Mouse (Mus musculus) regulatory T cell (primary cell): ENCODE measurements around the gene Nkx2-5.

Experiments
- in situ Hi-C: fragments of 300-600 bp; cut with MboI, MseI; formaldehyde crosslinking; loops from one replicate; pipeline ENCODE4 v1.15.1; 2025; ENCODE audit warnings: high pct_unique_total_duplicates

Gene Nkx2-5

DNA sequence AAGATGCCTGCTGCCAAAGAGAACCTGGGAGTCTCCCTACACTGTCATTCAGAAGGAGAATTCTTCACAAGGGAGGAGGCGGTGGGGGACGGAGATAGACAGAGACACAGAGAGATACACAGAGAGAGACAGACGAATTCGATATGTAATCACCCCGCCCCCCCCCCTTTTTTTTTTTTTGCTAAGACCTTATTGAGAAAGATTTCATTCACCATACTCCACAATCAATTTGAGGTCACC, at the start of gene Nkx2-5:
TSS of gene Nkx2-5 (minus strand) at position 101 of the 240 bp plus-strand sequence.
- in situ Hi-C loops = no loop called here

DNA sequence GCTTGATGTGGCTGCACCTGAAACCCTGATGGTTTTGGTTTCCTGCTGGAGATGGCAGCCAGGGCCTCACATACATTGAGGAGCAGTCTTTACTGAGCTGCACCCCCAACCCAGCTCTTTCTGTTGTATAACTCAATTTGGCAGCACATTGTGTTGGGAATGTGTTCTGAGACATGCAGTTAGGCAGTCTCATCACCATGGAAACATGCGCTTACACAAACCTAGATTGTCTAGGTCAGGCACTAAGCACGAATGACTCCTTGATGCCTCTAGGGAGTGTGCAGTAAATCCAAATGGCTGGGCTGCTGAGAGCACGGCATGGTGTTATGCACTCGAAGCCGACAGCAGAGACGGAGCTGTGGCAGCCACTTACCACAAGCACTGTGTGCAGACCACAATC, 49.5 kb upstream of the Nkx2-5 start:
- in situ Hi-C loops = no loop called here

DNA sequence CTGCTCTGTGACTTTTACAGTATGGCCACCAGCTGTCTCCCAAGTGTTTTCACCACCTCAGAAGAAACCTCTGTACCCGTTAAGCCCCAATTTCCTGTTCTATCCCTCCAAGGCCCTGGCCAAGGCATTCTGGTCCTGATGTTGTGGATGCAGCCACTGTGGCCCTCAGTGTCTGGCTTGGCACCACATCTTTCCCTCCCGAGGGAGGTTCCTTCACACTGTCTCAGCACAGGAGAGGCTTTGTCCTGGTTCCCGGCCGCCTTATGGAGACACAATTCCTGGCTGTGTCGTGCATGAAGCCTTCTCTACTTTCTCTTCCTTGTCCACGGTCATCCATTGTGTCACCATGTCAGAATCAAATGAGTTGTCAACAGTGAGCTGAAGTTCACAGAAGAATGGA, 48.7 kb upstream of the Nkx2-5 start:
- in situ Hi-C loops = no loop called here

DNA sequence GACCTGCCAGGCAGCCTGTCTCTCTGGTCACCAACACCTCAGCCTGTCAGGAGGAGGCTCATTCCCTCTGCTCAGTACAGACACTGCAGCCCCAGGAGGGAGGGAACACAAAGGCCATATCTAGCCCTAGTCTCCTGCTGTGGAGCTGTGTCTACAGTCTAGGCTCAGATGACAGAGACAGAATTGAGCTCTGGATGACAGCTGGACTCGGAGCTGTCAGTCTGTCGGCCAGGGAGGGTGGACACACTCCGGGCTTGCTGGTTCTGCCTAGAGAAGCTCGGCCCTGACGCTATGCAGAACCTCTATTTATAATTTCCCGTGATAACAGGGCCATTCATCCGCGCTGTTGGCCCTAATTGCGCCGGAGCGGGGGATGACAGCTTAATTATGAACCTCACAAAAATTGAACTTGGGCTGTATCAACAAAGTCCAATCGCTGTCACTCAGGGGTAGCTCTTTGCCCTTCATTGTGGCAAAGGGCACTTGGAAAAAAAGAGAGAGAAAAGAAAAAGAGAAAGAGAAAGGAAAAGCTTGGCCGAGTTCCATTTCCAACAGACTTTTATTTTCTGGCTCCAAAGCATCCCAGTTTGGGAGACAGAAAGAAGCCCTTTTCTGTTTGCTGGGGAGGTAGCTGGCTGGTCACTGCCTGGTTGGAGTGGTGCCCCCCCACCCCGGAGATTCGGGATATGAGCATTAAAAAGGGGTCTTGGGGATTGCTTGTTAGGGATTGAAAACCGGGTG, 48.0 kb upstream of the Nkx2-5 start:
- in situ Hi-C loops = no loop called here

DNA sequence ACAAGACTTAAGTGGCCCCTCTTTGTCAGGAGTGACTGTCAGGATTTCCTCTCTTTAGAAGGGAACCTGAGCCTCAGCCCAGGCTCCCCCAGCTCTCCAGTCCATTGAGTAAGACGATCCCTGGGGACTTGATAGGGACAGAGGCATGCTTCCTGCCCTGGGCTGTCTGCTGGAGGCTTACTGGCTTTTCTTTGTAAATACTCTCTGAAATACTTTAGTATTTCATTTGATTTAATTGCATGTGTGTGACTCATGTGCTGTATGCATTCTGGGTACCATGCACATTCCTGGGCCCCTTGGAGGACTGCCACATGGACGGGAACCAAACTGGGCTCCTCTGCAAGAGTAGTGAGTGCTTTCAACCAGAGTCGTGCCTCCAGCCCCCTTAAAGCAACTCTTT, 43.1 kb upstream of the Nkx2-5 start:
- in situ Hi-C loops = no loop called here

DNA sequence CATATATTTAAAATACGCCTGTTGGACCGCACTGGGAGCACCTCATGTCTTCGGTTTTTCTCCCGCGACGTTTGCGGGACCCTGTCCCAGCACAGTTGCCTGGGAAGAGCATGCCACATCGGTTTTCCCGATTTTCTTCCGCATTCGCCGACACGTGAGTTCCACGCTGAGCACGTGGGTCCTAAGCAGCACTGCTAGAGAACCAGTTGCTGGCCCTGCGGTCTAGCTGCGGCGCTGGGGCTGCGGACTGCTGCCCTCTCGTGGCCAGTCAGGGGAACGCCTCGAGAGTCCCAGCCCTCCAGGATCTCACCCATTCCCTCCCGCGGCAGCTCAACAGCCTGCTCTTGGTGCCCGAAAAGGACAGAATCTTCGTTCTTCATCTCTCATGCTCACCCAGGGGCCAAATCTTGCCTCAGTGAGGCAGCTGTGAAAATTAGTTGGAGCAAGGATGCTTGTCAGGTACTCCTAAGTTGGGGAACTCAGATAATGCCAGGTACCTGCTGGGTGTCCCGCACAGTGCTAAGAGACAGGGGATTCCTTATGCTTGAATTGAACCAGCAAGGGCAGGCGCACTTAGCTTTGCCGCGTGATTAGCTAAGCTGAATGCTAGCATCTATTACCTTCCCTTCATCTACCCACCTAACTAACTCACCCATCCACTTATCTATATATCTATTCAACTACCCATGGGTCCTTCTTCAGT, 41.4 kb upstream of the Nkx2-5 start:
- in situ Hi-C loops = no loop called here

DNA sequence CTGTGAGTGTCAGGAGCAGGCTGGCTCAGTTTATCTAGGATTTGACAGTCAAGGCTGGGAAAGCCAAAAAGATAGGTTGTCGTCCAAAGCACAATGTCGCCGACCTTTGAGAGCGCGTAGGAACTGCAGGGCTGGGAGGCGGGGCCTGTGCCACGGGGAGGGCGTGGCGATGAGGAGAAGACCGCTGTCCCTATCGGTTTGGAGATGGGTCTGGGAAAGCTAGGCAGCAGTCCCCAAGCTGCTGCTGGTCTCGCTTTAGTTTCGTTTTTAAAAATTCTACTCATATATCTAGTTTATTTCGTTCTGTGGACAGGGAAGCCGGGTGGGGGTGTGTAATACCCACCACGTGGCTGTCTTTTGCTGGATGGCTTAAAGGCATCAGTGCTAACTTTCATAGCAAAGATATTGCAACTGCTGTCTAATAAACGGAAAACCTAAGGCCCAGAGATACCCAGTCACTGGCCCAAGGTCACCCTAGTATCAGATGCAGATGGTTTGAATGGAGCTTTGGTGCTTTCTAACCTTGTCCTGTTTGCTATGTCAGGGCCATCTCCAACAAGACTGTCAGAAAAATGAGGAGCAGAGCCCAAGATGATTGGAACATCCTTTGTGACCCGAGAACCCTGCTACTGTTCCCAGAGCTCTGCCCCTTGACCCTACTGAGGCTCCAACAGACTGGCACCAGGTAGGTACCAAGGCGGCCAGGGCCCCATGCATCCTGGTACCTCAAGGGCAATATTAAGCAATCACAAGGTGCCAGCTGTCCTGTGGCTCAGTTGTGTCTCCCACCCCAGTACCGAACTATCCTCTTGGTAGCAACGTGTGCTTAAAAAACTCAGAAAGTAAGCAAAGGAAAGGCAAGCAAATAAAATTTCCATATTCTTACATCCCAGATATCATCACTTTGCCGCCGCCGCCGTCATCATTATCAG, 40.5 kb upstream of the Nkx2-5 start:
- in situ Hi-C loops = no loop called here

DNA sequence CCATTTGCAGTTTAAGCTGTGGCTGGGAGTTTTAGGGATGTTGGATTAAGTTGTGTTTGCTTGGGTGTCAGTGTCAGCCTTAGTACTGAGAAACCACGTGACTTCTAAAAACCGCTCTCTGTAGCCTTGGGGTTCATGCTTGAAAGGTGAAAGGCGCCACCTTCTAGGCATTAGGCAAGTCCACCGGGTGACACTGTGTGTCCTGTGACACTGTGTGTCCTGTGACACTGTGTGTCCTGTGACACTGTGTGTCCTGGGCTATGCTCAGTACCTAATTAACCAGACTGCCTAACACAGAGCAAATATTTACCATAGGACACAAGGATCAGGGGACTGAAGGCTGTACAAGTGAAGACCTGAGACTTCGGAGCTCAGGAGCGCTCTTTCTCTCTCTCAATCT, 38.8 kb upstream of the Nkx2-5 start:
- in situ Hi-C loops = no loop called here

DNA sequence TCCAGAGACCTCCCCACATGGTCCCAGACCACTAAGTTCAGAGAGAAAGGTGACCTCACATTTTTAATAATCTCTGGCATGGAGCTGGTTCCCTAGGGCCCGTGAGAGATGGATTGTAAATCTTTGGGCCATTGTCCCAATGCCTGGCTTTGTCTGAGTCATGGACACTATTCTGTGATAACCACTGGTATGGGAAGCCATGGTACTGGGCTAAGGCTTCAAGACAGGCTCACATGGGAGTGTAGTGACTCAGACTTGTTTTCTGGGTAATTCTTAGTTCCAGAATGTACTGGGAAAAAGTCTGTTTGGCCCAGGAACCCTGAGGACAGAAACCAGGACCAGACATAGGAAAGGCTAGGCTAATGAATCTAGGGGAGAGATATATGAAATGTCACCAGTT, 37.9 kb upstream of the Nkx2-5 start:
- in situ Hi-C loops = no loop called here

DNA sequence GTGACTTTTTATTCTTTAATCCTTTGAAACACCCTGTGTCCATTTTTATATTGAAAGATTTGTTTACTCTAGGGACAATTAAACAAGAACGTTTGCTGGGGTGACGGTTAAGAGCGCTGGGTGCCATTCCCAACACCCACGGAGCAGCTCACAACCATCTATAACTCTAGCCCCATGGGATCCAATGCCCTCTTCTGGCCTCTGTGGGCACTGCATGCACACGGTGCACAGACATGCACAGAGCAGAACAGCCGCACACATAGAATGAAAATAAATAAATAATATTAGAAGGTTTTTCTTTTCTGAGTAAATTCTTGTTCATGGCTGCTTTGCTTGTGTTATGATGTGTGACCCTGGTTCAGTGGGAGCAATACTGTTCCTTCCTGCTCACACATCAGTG, 34.4 kb upstream of the Nkx2-5 start:
- in situ Hi-C loops = no loop called here

DNA sequence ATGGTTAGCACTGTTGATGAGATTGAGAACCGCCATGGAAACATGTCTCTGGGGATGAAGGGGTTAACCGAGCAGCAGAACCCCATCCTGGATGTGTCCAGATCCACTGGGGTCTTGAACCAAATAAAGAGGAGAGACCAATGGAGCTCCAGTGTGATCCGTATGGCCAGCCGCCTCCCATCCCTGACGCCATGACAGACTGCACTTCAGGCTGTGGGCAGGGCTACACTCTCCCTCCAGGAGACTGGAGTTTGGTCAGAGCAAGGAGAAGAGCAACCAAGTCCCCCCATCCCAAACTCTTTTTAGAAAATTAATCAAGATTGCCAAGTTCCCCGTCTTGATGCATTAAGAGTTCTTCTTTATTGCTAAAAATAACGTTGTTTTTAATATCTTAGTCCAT, 33.1 kb upstream of the Nkx2-5 start:
- in situ Hi-C loops = no loop called here

DNA sequence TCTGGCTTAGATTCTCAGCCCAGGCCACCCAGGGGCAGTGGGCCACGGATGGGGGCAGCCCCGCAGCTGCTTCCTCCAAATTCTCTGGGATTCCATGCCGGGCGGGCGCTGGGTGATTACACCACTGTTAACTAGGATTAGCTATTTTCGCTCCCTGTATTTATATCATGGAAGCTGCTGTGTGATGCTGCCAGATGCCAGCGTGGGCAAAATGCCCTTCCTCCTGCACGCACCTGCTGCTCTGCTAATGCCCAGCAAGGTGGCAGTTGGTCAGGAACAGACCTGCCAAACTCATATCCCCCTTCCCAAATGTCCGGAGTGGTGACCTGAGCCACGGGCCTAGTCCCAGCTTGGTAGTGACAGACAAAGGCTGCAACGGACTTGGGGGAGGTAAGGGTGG, 29.7 kb upstream of the Nkx2-5 start:
- in situ Hi-C loops = no loop called here

DNA sequence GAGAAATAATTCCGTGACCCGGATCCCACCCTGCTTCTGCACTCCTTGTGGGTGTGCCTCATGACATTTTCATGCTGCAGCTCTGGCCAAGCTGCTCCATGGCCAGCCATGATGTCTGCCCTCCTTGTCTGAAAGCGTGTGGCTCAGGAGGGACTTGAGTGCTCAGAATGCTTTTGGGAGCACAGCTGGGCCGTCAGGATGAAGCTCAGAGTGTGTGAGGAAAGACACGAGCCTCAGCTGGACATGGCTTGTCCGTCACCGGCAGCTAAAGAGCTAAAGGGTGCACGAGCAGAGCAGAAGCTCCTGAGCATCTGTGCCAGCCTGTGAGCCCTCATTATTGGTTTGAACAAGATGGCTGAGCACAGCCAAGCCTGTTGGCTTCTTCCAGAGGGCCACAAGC, 28.7 kb upstream of the Nkx2-5 start:
- in situ Hi-C loops = no loop called here

DNA sequence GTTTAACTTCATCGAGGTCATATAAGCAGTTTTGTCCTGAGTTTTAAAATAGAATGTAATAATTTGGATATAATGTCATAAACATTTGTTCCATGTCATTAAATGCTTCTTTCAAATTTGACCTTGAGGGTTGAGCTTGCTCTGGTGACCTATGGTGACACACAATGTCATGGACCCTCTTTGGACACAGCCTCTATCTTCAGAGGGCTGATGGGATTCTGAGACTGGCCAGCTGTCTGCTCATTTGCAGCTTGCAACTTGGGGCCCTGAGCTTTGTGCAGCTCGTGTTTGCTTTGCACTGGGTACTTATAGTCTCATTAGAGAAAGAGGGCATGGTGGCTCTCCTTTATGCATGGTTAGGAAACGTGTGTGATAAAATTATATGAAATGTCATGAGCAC, 28.1 kb upstream of the Nkx2-5 start:
- in situ Hi-C loops = no loop called here

DNA sequence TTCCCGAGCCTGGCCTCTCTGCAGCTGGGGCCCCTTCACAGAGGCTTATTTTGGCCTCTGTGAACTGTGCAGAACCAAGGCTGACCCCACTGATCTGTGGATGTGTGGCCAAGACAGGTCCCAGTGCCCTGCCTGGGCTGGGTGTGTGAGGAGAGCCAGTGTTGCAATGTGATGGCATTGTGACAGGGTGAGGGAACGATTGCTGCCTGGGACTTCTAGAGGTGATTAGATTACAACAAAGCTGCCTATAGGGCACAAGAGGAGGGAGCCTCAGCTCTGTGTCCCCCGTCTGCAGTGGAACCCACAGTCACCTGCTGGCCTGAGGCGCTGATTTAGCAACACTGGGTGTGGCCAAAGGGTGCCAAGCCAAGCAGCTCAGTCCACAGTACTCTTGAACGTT, 23.9 kb upstream of the Nkx2-5 start:
- in situ Hi-C loops = no loop called here

DNA sequence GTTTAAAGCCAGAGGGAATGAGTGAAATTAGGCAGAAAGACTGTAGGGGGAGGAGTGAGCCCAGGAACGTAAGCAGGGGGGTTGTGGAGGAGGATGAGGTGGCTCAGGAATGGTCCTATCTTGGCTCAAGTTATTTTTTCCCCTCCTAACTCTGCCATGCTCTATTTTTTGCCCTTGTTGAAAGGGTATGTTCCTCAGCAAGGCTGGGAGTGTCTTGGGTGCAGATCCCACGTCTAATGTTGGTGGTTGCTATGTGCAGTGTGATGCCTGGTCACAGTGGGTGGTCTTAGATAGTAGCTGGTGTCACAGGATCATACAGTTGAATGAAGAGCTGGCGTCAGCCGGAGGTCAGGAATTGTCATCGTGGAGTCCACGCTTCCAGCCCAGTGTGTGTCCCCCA, 20.3 kb upstream of the Nkx2-5 start:
- in situ Hi-C loops = no loop called here

DNA sequence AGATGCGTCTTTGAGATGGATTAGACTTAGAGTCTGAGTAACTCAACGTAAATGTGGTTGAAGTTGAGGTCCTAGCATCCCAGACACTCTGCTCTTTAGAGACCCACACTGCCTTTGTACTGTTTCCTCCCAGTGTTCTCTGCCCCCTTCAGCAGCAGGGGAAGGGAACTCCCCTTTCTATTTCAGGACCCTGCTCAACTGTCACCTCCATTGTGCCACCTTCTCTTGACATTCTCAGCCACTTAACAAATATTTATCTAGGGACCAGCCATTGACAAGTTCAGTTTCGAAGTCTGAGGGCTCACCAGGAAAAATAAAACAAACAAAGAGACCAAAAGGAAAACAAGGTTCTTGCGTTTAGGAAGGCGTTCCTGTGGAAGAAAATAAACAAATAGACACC, 19.5 kb upstream of the Nkx2-5 start:
- in situ Hi-C loops = no loop called here

DNA sequence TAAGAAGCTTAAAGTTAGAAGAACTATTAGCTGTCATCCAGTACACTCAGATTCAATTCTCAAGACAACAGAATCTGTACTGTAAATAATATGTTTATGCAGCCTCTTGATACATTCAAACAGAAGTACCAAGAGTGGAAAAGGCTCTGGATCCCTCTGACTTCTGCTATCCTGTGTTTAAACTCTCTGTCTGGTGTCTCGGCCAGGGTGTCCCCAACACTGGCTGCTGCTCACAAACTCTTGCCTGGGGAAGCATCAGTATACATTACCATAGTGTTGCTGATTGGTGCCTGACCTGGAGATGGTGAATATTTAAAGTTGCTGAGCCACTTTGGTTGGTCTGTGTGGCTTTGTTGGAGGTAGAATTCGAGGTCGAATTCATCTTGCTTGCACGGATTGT, 17.0 kb upstream of the Nkx2-5 start:
- in situ Hi-C loops = no loop called here

DNA sequence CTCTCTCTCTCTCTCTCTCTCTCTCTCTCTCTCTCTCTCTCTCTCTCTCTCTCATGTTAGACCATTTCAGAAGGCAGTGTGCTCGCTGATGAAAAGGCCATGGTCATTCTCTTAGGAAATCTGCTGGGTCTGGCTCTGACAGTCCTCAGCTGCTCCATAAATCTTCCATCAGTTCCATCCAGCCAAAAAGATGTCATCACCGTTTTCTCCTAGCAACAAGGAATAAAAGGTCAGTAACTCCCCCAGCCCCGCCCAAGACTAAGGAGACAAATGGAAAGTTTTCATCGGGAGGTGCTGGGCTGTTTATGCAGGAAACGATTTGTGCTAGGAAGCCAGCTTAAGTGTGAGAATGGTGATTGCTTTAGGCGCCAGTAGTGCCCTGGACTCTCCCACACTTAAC, 16.6 kb upstream of the Nkx2-5 start:
- in situ Hi-C loops = no loop called here

DNA sequence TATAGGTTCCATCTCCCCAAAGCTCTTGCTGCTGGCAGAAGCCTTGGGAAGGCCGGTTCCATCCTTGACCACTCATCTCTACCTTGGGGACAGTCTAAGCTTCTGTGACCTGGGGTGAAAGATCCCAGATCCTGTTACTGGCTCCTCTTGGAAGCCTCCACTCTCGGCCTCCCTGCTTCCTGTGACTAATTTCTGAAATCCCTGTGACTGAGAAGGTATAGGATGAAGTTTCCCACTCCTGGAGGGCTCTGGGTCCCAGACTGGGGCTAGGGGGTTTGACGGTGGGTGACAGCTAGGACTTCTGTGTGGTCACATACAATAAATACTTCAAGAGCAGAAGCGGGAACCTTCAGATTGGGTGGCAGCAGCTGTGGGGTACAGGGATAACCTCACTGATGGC, 16.1 kb upstream of the Nkx2-5 start:
- in situ Hi-C loops = no loop called here

DNA sequence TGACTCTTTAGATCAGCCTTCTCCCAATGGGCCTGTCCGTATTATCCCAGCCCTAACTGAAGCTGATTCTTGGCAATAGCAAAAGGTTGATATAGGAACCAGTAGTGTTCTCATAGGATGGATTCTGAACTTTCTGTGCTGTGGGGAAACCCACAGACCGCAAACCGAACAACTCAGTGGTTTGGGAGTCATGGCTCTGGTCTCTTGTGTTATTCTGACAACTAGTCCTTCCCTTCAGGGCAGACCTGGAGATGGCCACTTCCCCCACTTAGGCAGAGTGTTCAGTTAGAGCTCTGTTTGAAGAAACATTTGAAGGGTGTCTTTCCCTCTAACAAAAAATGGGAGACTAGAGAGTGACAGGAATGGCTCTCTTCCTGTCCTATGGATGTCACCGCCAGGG, 7.5 kb upstream of the Nkx2-5 start:
- in situ Hi-C loops = no loop called here

DNA sequence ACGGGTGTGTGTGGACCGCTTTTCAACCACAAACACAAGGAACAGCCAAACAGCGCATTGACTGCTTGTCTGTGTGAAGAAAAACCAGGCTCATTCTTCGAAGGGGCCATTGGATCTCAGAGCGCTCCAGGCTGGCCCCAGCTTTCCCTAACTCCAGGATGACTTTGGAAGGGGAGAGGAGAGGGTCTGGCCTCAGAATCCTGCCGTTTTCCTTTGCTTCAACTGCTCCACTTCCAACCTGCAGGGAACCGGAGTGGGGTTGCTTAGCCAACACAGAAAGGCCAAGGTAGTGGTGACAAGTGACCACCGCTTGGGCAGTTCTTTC, 6.3 kb upstream of the Nkx2-5 start:
- in situ Hi-C loops = no loop called here
